Mouse (Mus musculus) bone marrow macrophage, adult 2 months (primary cell): ENCODE measurements at regions not wholly inside any gene's neighbourhood (a gene's known extent, or its start where the extent isn't known, plus 50 kb on each side); places are given as distances from the start of the nearest gene placed in this dataset.
A peak's percentile ranks its signal among the peaks of the same experiment; 100 is the strongest.

Source experiments
- H3K27ac ChIP-seq: 2 replicates; pipeline ENCODE4 v1.5.1; 2012; ENCODE audit warnings: low read depth, low read length; ENCODE audit not compliant: insufficient read depth
- H3K4me1 ChIP-seq: 2 replicates; pipeline ENCODE4 v1.6.1; 2012; ENCODE audit warnings: low read length; ENCODE audit not compliant: control insufficient read depth, insufficient read depth
- H3K4me3 ChIP-seq: 2 replicates; pipeline ENCODE4 v1.5.1; 2012; ENCODE audit warnings: mild to moderate bottlenecking, low read length, moderate library complexity; ENCODE audit not compliant: insufficient read depth
- CTCF ChIP-seq: IDR thresholded peaks from 2 replicates; pipeline ENCODE4 v1.5.1; 2012; ENCODE audit warnings: low read depth, mild to moderate bottlenecking, low read length, moderate library complexity
- POLR2A ChIP-seq: IDR thresholded peaks from 2 replicates; pipeline ENCODE4 v1.6.1; 2012; ENCODE audit warnings: mild to moderate bottlenecking, low read depth, low read length, borderline replicate concordance

DNA sequence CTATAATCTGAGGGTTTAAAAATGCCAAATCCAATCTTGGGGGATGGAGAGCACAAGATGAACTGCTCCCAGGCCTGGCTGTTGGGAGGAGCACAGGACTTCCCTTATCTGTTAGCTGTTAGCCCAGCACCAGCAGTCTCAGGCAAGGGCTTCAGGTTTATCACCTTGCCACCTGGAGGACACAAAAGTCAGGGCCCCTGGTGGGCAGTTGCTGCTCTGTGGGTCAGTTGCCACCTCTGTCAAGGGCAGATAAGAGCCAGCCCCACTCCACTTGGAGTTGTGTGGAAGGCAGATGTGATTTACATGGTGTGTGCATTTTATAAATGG, 269.7 kb upstream of the Myt1l start:
- no peak overlapping the region for H3K4me3 ChIP-seq
- no peak for TF ChIP-seq POLR2A
- TF ChIP-seq CTCF = no peak
- no peaks in the 10 kb centered on the region for H3K4me1 ChIP-seq
- no peak overlapping the region for H3K27ac ChIP-seq

- no peak overlapping the region for H3K27ac ChIP-seq
- H3K4me1 ChIP-seq = no peaks in the 10 kb centered on the region
- TF ChIP-seq POLR2A (no peak), CTCF (no peak)
These were observed 269.2 kb upstream of the Myt1l start for GRCm38 (mm10) chr12:29258966-29259365.

DNA sequence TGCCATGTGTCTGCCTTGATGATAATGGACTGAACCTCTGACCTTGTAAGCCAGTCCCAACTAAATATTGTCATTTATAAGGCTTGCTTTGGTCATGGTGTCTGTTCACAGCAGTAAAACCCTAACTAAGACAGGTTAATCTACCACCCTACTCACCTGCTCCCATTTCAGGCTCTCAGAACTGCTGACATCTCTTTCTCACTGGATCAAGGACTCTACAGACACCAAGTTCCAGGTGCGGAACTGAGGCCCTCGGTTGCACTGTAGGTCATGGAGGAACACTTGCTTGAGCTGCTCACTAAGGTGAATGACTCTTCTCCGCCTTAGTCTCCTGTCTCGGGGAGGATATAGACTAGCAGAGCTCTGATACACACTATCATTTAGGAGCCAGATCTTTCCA, 254.0 kb upstream of the Myt1l start:
- Histone ChIP-seq H3K4me3 (no peak overlapping the region), H3K4me1 (no peaks in the 10 kb centered on the region), H3K27ac (no peak overlapping the region)

More at GRCm38 (mm10) chr12:29258966-29259365, 269.2 kb upstream of the Myt1l start:
- no peak overlapping the region for H3K4me3 ChIP-seq

DNA sequence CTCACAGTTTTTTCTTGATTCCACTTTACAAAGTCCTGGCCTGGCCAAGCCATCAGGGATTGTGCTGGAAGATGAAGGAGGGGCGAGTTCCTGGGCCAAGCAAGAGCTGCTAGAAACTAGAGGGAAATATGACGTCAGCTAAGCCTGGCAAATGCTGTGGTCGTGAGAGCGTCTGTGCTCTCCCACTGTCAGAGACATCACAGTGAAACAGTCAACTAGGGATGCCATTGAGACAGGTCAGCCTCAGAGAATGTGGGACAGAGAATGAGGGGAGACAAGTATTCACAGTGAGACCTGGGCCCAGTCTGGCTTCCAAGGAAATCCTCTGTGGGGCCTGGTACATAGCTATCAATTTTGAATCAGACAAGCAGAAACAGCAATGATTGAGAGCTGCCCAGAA, 252.5 kb upstream of the Myt1l start:
- no peak overlapping the region for H3K27ac ChIP-seq
- H3K4me1 ChIP-seq = no peaks in the 10 kb centered on the region
- TF ChIP-seq CTCF (no peak), POLR2A (no peak)
- H3K4me3 ChIP-seq = no peak overlapping the region

More for the DNA sequence above, 254.0 kb upstream of the Myt1l start:
- TF ChIP-seq CTCF = no peak
- TF ChIP-seq POLR2A = no peak

DNA sequence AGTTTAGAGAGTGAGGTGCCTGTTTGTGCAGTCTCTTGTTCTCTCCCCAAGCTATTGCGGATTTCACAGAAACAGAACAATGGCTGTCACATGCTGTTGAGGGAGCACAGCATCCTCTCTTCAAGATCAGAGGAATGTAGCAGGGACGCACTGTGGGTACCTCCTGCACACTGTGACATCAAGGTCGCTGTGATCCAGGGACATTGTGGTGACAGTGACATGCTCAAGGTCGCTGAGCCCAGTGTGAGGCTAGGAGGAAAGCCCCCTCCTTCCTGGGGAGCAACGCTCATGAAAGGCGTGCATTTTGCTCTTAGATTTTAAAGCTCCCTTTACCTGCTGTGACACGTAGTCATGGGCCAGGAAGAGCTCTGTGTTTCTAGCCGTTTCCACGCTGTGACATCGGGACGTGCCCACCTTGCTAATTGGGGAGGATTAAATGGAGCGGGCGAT, 248.5 kb upstream of the Myt1l start:
- Histone ChIP-seq H3K4me1 (no peaks in the 10 kb centered on the region), H3K4me3 (no peak overlapping the region), H3K27ac (no peak overlapping the region)
- TF ChIP-seq CTCF (no peak), POLR2A (no peak)

GRCm38 (mm10) chr12:29280081-29280788, 247.9 kb upstream of the Myt1l start:
- Histone ChIP-seq H3K4me1 (no peaks in the 10 kb centered on the region), H3K27ac (no peak overlapping the region), H3K4me3 (no peak overlapping the region)
- no peak for TF ChIP-seq POLR2A
- no peak for TF ChIP-seq CTCF

DNA sequence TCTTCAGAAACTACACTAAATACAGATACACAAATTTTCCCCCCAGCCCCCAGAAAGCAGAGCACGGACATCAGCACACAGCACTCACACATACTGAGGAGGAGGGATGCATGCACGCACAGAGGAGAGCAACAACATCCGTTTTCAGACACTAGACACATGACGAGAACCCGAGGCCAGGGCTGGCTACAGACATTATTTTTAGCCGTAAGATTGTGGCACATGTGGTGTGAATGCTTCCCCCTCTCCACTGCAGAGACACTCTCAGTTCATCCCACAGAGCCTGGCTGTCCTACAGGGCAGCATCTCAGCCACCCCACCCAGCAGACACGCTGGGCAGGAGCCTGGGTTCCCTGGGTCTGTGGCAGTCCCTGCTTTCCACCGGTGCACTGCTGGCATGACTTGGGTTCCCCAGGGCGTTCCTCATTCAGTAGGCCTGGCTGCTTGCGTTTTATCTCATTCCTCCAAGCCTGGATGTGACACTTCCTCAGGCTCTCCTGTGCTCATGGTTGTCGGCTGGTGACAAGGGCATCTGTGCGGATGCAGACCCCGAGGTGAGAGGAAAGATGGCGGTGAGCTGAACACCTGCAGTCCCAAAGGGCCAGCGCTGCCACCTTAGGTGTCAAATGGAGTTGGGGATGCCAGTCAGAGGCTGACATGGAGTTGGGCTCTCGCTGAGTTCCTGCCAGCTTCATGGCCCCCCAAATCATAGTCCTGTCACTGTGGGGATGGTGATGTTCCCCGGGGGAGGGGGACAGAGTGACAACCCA, 247.1 kb upstream of the Myt1l start:
- no peaks in the 10 kb centered on the region for H3K4me1 ChIP-seq
- no peak overlapping the region for H3K27ac ChIP-seq
- no peak overlapping the region for H3K4me3 ChIP-seq
- no peak for TF ChIP-seq CTCF
- no peak for TF ChIP-seq POLR2A

GRCm38 (mm10) chr12:29288801-29289200, 239.4 kb upstream of the Myt1l start:
- TF ChIP-seq POLR2A (no peak), CTCF (no peak)
- Histone ChIP-seq H3K4me1 (peaks cover 15% of the 10 kb centered on the region), H3K27ac (peak overlapping the region; percentile 58), H3K4me3 (no peak overlapping the region)

DNA sequence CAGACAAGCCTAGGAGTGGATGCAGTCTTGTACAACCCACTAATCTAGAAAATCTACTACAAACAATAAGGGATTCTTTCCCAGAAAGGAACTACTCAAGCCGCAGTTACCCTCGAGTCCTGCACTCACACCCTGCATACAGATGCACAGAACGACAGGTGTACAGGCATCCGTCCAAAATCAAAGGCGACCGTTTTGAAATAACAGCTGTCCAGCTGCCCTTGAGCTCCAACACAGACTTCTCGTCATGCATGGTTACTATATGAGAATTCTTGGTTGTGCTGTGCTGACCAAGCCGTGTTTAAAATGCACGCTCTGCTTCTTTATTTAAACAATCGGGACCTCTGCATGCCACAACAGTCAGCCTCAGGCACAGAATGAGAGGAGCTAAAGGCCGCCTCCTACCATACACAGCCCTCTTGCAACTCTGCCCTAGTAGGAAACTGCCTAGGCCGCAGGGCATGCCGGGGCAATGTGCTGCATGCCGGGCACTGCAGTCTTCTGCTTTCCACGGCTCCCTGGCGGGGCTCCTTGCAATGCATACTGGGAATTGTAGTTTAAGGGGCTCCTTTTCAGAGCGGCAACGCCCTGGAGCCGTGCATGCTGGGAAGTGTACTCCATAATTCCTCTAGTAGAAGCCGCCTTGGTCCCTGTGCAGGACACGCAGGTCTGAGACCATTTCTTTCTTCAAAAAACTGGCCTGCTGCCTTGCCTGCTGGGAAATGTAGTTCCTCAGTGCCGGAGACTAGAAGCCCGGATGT, 237.4 kb upstream of the Myt1l start:
- Histone ChIP-seq H3K27ac (peak overlapping the region; percentile 83), H3K4me3 (peak overlapping the region; percentile 54), H3K4me1 (peaks cover 15% of the 10 kb centered on the region)
- no peak for TF ChIP-seq CTCF
- TF ChIP-seq POLR2A = no peak

- Histone ChIP-seq H3K27ac (no peak overlapping the region), H3K4me1 (no peaks in the 10 kb centered on the region), H3K4me3 (no peak overlapping the region)
- TF ChIP-seq POLR2A = no peak
- TF ChIP-seq CTCF = no peak
These were observed 230.2 kb upstream of the Myt1l start for GRCm38 (mm10) chr12:29297984-29298383.
